Mouse (Mus musculus) olfactory bulb, adult 2 months (tissue): ENCODE measurements around the gene D130043K22Rik.

Source experiments
- CTCF ChIP-seq: fragments of 200-500 bp; IDR thresholded peaks from 2 replicates; pipeline ENCODE4 v1.5.1; 2012; ENCODE audit warnings: low read depth, mild to moderate bottlenecking, low read length, moderate library complexity; ENCODE audit not compliant: insufficient read depth
- POLR2A ChIP-seq: fragments of 200-500 bp; IDR thresholded peaks from 2 replicates; pipeline ENCODE4 v1.6.1; 2012; ENCODE audit warnings: mild to moderate bottlenecking, low read depth, low read length, moderate library complexity; ENCODE audit not compliant: insufficient read depth

GRCm38 (mm10) chr13:24879359-24880040 lies 34.6 kb downstream of the D130043K22Rik start:
- TF ChIP-seq CTCF (no peak), POLR2A (no peak)
